In the genomic region with DNA sequence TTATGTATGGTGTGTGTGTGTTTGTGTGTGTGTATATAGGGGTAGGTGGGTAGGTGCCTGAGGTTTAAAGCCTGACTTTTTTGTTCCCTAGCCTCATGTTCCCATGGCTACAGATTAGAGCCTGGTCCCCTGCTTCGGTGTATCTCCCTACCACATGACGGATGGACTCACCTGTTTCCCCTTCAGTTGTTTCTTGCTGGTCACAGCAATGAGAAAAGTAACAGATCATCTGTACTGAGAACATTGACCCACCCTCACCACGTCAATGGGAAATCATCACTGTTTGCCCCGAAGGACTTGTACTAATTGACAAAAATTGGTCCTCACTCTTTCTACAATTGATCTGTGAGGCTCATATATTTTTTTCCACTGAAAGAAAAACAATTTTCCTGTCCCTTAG, we compare ENCODE assay signal across 16 mouse cellular contexts. TPM values are rescaled to one million over a fixed set of nuclear protein-coding genes. Genes with fewer than 3 reads are reported as not detected.
DNase-seq lines count a peak whose midpoint lies in the region.
"Had no signal": no experiment of that assay in that cellular context is flagged by ENCODE, and none has a peak within 500 bp of the region (broad histone marks: within the 10 kb centered on the region; RNA-seq: fewer than 3 reads in every experiment).

No protein-coding gene starts in this region.

- DNase-seq in heart, adult 11 months: peak; percentile 53
- no peak for DNase-seq in heart, adult 8-10 months (ENCODE audit: low spot score)
- peak; percentile 6 to 14 for DNase-seq in spleen, postnatal 36 days (ENCODE audit: low spot score in 2 of 2)
- DNase-seq in spleen, postnatal 10 days (ENCODE audit: low spot score in 2 of 2): no peak
- no peak for DNase-seq in kidney, adult 11 months
- DNase-seq: adrenal gland, adult 2 months; adrenal gland, postnatal 10 days; adrenal gland, postnatal 25 days; cerebellum, adult 11 months; cerebellum, adult 18-20 months; cerebellum, adult 8-10 months; cerebellum, adult 9-11 months; cerebellum, postnatal 14 days; cerebellum, postnatal 36 days; embryo, embryonic 11 days had no signal

RNA-seq across cellular contexts. Expression of gene Ero1lb, which starts 3.4 kb away (rescaled TPM):
- 1 to 10 TPM; 1.6 to 2.7 (median 2.4) TPM for total RNA-seq in heart, adult 8-10 months (2022)

RNA-seq across cellular contexts. Expression of gene Edaradd, which starts 42.0 kb away (rescaled TPM):
- under 1 TPM in 1 of 4 experiments, not detected in 3; 0.16 TPM for total RNA-seq in heart, adult 8-10 months (2022)
- total RNA-seq: MEL had no signal

Comparison
In these comparisons a context has a peak if more than half of its experiments do, and no peak if none do; other contexts are left out.
1. DNase-seq: peak in heart, adult 11 months (single experiment) and spleen, postnatal 36 days (2 of 2); none in heart, adult 8-10 months (single experiment), spleen, postnatal 10 days (0 of 2) and kidney, adult 11 months (single experiment).